Mouse (Mus musculus) lung, embryonic 15.5 days (tissue): ENCODE measurements around the gene B4galnt3. TPM values are rescaled to one million over a fixed set of nuclear protein-coding genes. Genes with fewer than 3 reads are reported as not detected.

Experiments
- ATAC-seq: fragments of 200-750 bp; cut with Nextera tagmentation; 2 replicates; pipeline ENCODE4 v1.8.0; 2017; ENCODE audit warnings: moderate number of reproducible peaks, borderline replicate concordance; ENCODE audit not compliant: low FRiP score, low TSS enrichment; ENCODE audit errors: extremely low read depth
- H3K27ac ChIP-seq: fragments of 300-500 bp; sonication (generic); 2 replicates; pipeline ENCODE4 v1.5.1; 2015; ENCODE audit warnings: moderate library complexity, mild to moderate bottlenecking, inconsistent platforms
- H3K27me3 ChIP-seq: fragments of 300-500 bp; sonication (generic); 2 replicates; pipeline ENCODE4 v1.6.1; 2015; ENCODE audit warnings: inconsistent platforms
- H3K36me3 ChIP-seq: fragments of 300-500 bp; sonication (generic); 2 replicates; pipeline ENCODE4 v1.6.1; 2015; ENCODE audit warnings: inconsistent platforms
- H3K4me1 ChIP-seq: fragments of 300-500 bp; sonication (generic); 2 replicates; pipeline ENCODE4 v1.6.1; 2015; ENCODE audit warnings: inconsistent platforms
- H3K4me2 ChIP-seq: fragments of 300-500 bp; sonication (generic); 2 replicates; pipeline ENCODE4 v1.6.1; 2015; ENCODE audit warnings: inconsistent platforms, mild to moderate bottlenecking, moderate library complexity
- H3K4me3 ChIP-seq: fragments of 300-500 bp; sonication (generic); 2 replicates; pipeline ENCODE4 v1.5.1; 2015; ENCODE audit warnings: mild to moderate bottlenecking, inconsistent platforms
- H3K9ac ChIP-seq: fragments of 300-500 bp; sonication (generic); 2 replicates; pipeline ENCODE4 v1.6.1; 2015; ENCODE audit warnings: inconsistent platforms
- H3K9me3 ChIP-seq: fragments of 300-500 bp; sonication (generic); 2 replicates; pipeline ENCODE4 v1.6.1; 2016; ENCODE audit warnings: inconsistent platforms
- WGBS: fragments of 180-500 bp; shearing (Covaris S2); methylation state at CpG from one replicate; pipeline ENCODE4 v1.1.7; 2015; 5-methylcytosine and 5-hydroxymethylcytosine counted together
- polyA plus RNA-seq: library from polyadenylated mRNA; unstranded; fragments of >200 nt; fragmentation: Nextera tagmentation; extraction: Ambion mirVana; gene quantifications from 2 replicates; pipeline ENCODE4 v1.2.1, GENCODE M21; 2015

B4galnt3 gene
- polyA plus RNA-seq, 1 experiment from 2014 or later = 0.32 TPM

DNA sequence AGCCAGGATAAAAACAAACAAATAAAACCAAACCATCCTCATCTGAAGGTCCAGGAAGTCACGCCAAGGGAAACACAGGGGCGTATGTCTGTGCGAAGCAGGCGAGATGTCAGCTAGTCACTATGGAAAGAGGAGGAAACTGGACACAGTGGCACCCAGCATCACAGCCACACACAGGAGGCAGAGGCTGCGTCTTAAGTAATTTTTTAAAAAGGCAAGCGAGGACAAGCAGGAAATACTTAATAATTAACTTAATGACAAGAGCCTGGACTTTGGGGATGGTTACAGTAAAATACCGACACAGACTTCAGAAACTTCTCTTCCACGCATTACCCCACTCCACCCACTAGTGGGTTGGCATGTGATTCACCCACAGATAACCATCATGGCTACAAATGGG is 51.8 kb downstream of the B4galnt3 start:
- Histone ChIP-seq H3K36me3 (no peaks in the 10 kb centered on the region), H3K4me2 (no peak overlapping the region), H3K9me3 (no peaks in the 10 kb centered on the region), H3K9ac (no peak overlapping the region), H3K4me3 (no peak overlapping the region), H3K4me1 (no peaks in the 10 kb centered on the region), H3K27ac (no peak overlapping the region), H3K27me3 (no peaks in the 10 kb centered on the region)
- WGBS = 50% methylated on average over 8 of the region's 8 CpGs
- no peak for ATAC-seq

DNA sequence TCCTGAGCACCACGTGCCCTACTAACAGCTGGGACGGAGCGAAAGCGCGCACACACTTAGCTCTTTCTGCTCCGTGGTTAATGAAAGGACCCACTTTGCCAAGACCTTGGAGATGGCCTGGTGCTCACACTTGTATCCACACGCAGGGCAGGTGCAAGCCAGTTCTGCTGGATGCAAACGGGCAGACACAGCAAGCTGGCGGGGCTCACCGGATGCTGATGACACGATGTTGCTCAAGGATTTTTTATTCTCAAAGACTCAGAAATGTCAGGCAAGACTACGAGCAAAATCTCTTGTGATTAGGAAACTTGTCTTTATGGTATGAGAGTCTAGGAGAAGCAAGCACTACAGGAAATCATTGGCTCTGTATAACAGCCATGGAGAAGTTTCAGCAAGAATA is 52.9 kb downstream of the B4galnt3 start:
- H3K4me2 ChIP-seq = no peak overlapping the region
- H3K4me1 ChIP-seq = no peaks in the 10 kb centered on the region
- WGBS = 75% methylated on average over 12 of the region's 12 CpGs
- no peak overlapping the region for H3K4me3 ChIP-seq
- no peaks in the 10 kb centered on the region for H3K27me3 ChIP-seq
- H3K9me3 ChIP-seq = no peaks in the 10 kb centered on the region
- no peaks in the 10 kb centered on the region for H3K36me3 ChIP-seq
- no peak overlapping the region for H3K27ac ChIP-seq
- H3K9ac ChIP-seq = no peak overlapping the region
- no peak for ATAC-seq

DNA sequence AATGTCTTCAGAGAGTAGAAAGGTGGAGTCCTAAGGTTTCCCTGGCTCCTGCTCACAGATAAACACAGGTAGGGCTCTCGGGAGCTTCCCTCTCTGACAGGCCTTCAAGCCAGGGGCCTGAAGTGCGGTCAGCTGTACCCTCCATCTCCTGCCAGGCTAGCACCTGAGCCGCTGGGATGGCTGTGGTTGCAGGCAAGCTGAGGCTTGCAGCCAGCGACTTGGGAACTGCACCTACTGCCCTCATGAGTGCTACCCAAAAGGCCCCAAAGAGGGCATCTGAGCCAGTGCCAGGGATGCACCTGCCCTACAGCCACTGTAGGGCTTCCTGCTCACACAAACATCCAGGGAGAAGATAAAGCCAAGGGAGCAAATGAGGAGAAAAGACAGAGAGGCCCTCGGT is 53.9 kb downstream of the B4galnt3 start:
- Histone ChIP-seq H3K9me3 (no peaks in the 10 kb centered on the region), H3K9ac (no peak overlapping the region), H3K4me2 (no peak overlapping the region), H3K27ac (no peak overlapping the region), H3K36me3 (no peaks in the 10 kb centered on the region), H3K4me3 (no peak overlapping the region), H3K27me3 (no peaks in the 10 kb centered on the region), H3K4me1 (no peaks in the 10 kb centered on the region)
- no peak for ATAC-seq
- 68% methylated on average over 5 of the region's 5 CpGs for WGBS

DNA sequence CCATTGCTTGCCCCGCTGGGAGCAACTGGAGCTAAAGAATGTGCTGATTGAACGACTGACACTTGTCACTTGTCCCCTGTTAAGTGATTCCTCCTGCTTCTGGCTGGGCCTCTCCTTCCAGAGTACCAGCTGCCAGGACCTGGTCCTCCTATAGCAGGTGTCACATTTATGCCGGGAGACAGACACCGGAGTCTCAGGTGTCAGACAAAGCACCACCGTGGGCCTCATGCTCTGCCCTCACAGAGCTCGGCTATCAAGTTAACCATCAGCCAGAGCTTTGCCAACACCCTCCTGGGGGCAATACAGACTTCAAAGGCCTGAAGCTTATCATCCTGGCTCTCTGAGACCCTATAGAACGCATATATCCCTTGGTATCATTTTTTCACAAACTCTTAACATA is 58.5 kb downstream of the B4galnt3 start:
- Histone ChIP-seq H3K27me3 (no peaks in the 10 kb centered on the region), H3K4me2 (no peak overlapping the region), H3K9me3 (no peaks in the 10 kb centered on the region), H3K4me3 (no peak overlapping the region), H3K4me1 (no peaks in the 10 kb centered on the region), H3K27ac (no peak overlapping the region), H3K9ac (no peak overlapping the region), H3K36me3 (no peaks in the 10 kb centered on the region)
- 34% methylated on average over 7 of the region's 7 CpGs for WGBS
- ATAC-seq = no peak

DNA sequence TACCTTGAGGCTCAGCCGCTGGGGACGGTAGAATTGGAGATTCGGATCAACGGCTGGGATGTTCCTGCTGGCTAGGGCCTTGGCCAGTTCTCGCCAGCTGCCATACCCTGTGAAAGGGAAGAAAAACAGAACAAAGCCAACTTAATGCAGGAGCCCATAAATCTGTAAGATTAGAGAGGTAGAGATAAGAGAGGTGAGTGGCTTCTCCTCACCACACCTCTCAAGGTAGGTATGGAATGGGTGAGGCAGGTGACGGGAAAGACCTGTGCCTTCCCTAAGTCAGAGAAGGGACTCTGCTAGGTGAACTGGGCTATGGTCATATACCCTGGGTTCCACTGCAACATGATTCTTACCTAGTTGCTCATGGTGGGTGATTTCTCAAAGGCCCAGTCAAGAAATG is 61.5 kb downstream of the B4galnt3 start:
- 88% methylated on average over 6 of the region's 6 CpGs for WGBS
- Histone ChIP-seq H3K9ac (no peak overlapping the region), H3K4me1 (no peaks in the 10 kb centered on the region), H3K27me3 (no peaks in the 10 kb centered on the region), H3K4me2 (no peak overlapping the region), H3K9me3 (no peaks in the 10 kb centered on the region), H3K4me3 (no peak overlapping the region), H3K36me3 (no peaks in the 10 kb centered on the region), H3K27ac (no peak overlapping the region)
- ATAC-seq = no peak

DNA sequence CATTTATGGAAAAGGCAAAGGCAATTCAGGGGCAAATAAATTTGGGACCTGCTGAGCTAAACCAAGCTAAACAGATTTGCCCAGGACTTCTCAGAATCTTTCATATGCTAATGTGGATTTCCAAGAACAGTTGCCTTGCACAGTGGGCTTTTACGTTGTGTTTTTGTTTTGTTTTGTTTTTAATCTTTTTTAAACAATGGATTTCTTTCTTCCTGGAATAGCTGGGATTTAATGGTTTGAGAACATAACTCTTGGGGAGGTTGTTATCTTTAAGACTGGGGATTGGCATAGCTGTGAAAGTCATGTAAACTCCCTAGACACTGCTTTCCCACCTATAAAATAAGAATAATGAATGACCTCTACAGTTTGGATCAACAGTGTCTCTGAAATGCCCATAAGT is 63.9 kb downstream of the B4galnt3 start:
- 40% methylated on average over 1 of the region's 1 CpGs for WGBS
- no peak for ATAC-seq
- 0 out of 2 replicates have a peak, but pooled peaks cover 2% of the 10 kb centered on the region for H3K4me1 ChIP-seq
- no peaks in the 10 kb centered on the region for H3K27me3 ChIP-seq
- H3K4me2 ChIP-seq = no peak overlapping the region
- H3K9me3 ChIP-seq = no peaks in the 10 kb centered on the region
- H3K36me3 ChIP-seq = no peaks in the 10 kb centered on the region
- H3K27ac ChIP-seq = no peak overlapping the region
- H3K4me3 ChIP-seq = no peak overlapping the region
- no peak overlapping the region for H3K9ac ChIP-seq

DNA sequence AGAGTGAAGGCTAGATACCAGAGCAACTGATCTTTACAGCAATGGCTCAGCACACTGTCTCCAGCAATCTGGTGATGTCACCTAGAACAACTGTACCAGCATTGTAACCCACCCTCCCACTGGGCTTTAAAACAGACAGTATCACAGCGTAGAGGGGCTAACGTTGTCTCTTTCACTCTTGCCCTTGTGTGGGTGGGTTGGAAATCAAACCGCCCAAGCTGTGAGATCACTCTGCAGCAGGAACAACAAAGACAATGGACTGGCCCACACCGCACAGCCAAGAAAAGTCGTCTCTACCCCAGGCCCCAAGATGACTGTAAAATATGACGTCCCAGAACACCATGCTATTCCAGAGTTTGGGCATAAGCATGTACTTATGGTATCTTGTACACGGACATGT is 64.6 kb downstream of the B4galnt3 start:
- no peak overlapping the region for H3K27ac ChIP-seq
- 0 out of 2 replicates have a peak, but pooled peaks cover 2% of the 10 kb centered on the region for H3K4me1 ChIP-seq
- 82% methylated on average over 7 of the region's 7 CpGs for WGBS
- H3K4me2 ChIP-seq = no peak overlapping the region
- no peak overlapping the region for H3K9ac ChIP-seq
- no peak overlapping the region for H3K4me3 ChIP-seq
- ATAC-seq = no peak
- no peaks in the 10 kb centered on the region for H3K9me3 ChIP-seq
- no peaks in the 10 kb centered on the region for H3K36me3 ChIP-seq
- H3K27me3 ChIP-seq = no peaks in the 10 kb centered on the region

DNA sequence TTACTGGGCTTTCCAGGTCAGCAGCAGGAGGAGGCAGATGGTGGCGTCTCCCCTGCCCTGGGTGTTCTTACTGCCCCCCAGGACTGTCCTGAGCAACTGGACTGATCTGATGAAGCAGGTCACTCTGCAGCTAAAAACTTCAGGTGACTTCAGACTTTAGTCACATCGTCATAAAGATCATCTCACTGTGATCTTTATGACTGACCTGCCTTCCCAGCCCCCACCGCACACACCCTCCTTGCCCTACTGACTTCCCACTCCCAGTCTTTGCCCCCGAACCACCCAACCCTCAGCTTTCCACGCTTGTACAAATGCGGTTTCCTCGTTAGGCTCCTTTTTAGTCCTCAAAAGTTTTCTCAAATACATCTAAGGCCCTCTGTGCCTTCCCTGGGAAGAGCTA is 67.3 kb downstream of the B4galnt3 start:
- Histone ChIP-seq H3K9ac (no peak overlapping the region), H3K27me3 (no peaks in the 10 kb centered on the region), H3K36me3 (no peaks in the 10 kb centered on the region), H3K4me3 (no peak overlapping the region), H3K9me3 (no peaks in the 10 kb centered on the region), H3K27ac (no peak overlapping the region), H3K4me2 (no peak overlapping the region), H3K4me1 (0 out of 2 replicates have a peak, but pooled peaks cover 2% of the 10 kb centered on the region)
- ATAC-seq = no peak
- 80% methylated on average over 7 of the region's 7 CpGs for WGBS

DNA sequence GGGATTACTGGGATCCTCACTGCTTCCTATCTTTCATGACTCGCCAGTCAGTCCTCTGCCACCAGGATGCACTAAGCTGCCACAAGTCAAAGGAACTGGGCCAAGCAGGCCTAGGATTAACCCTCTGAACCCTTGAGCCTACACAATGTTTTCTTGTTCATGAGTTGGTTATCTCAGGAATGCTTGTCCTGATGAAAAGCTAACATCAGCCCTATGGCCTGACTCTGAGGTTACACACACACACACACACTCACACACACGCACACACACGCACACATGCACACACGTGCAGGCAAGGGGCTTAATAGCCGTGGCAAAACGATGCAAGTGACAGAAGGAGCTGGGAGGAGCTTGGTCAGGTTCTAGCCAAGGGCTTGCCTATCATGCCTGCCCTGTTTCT is 69.0 kb downstream of the B4galnt3 start:
- 34% methylated on average over 6 of the region's 6 CpGs for WGBS
- no peak overlapping the region for H3K27ac ChIP-seq
- H3K4me3 ChIP-seq = no peak overlapping the region
- no peak overlapping the region for H3K9ac ChIP-seq
- H3K4me2 ChIP-seq = no peak overlapping the region
- no peak for ATAC-seq
- H3K27me3 ChIP-seq = no peaks in the 10 kb centered on the region
- no peaks in the 10 kb centered on the region for H3K9me3 ChIP-seq
- 0 out of 2 replicates have a peak, but pooled peaks cover 2% of the 10 kb centered on the region for H3K4me1 ChIP-seq
- no peaks in the 10 kb centered on the region for H3K36me3 ChIP-seq

DNA sequence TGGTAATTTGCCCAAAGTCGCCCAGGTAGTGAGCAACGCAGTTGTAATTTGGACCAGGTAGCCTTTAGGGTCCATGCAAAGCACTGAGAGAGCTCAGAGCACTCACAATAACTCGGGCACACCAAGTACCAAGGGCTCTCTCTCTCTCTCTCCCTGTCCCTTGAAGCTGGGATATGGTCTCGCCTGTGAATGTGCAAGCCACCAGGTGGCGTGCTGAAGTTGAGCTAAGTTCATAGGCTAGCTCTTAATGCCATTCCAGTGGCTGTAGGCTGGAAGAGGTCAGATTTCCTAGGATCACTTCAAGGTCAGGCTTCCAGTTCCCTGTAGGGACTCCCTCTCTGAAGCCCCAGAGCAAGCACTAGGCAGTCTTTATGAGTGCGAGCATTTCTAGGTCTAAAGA is 71.7 kb downstream of the B4galnt3 start:
- Histone ChIP-seq H3K9me3 (no peaks in the 10 kb centered on the region), H3K4me1 (0 out of 2 replicates have a peak, but pooled peaks cover 2% of the 10 kb centered on the region)

DNA sequence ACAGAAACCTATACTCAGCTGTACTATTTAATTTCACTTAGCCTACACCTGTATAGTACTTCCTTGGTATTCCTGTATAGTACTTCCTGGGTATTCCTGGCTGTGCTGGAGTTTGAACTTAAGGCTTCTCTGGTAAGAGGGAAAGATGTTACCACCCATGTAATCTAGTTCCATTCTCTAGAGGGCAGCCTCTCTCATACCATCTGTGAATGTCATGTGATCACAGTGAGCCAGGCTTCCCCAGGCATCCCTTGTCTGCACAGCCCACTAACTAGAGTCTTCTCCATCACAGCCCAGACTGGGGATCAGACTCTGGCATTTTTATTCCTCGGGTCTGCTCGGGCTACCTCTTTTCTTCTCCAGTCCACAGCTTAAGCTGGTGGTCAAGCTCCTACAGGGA is 75.1 kb downstream of the B4galnt3 start:
- no peaks in the 10 kb centered on the region for H3K9me3 ChIP-seq
- 78% methylated on average over 2 of the region's 2 CpGs for WGBS

More for the DNA sequence above, 71.7 kb downstream of the B4galnt3 start:
- Histone ChIP-seq H3K36me3 (no peaks in the 10 kb centered on the region), H3K4me2 (no peak overlapping the region), H3K27ac (no peak overlapping the region), H3K9ac (no peak overlapping the region), H3K4me3 (no peak overlapping the region), H3K27me3 (no peaks in the 10 kb centered on the region)
- ATAC-seq = no peak
- WGBS = 26% methylated on average over 6 of the region's 6 CpGs

DNA sequence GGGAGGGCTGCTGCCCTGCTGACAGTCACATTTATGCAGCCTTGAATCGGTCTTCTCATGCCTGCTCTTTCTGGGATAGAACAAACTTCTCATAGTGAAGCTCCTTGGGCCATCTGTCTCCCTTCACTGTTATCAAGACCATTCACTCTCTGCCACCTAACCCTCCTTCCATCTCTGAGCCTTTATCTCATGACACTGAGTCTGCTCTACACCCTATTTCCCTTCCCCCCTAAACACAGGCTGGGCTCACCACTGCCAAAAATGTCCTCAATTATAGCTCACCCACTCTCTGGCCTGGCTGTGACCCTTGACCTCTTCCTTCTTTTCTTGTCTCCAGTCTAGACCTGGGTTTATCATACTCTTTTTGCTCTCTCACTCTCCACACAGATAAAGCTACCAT is 77.7 kb downstream of the B4galnt3 start:
- Histone ChIP-seq H3K27me3 (no peaks in the 10 kb centered on the region), H3K27ac (no peak overlapping the region), H3K36me3 (no peaks in the 10 kb centered on the region), H3K9me3 (no peaks in the 10 kb centered on the region), H3K9ac (no peak overlapping the region), H3K4me3 (no peak overlapping the region), H3K4me1 (no peaks in the 10 kb centered on the region), H3K4me2 (no peak overlapping the region)
- 64% methylated on average over 1 of the region's 1 CpGs for WGBS
- no peak for ATAC-seq

More for the DNA sequence above, 75.1 kb downstream of the B4galnt3 start:
- Histone ChIP-seq H3K27me3 (no peaks in the 10 kb centered on the region), H3K4me1 (no peaks in the 10 kb centered on the region), H3K9ac (no peak overlapping the region), H3K36me3 (no peaks in the 10 kb centered on the region), H3K4me2 (no peak overlapping the region), H3K4me3 (no peak overlapping the region), H3K27ac (no peak overlapping the region)
- no peak for ATAC-seq

DNA sequence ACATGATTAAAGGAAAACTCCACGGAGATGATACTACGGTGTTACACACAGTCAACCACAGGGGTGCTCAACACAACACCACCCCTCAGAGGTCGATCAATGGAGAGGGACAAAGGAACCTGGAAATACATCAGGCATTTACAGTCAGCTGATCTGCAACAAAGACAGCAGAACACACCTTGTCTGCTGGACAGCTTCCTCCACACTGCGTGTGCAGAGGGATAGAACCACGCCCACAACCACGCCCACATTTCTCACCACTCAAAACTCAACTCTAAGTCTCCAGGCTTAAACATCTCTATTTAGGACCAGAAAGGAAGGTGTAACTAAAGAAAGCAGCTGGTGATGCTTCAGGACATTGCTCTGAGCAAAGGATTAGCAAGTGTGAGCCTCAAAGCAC is 82.8 kb downstream of the B4galnt3 start:
- Histone ChIP-seq H3K4me1 (no peaks in the 10 kb centered on the region), H3K9me3 (no peaks in the 10 kb centered on the region), H3K9ac (no peak overlapping the region), H3K4me3 (no peak overlapping the region), H3K27me3 (no peaks in the 10 kb centered on the region), H3K27ac (no peak overlapping the region), H3K4me2 (no peak overlapping the region), H3K36me3 (no peaks in the 10 kb centered on the region)
- 70% methylated on average over 6 of the region's 6 CpGs for WGBS
- no peak for ATAC-seq
